Mouse (Mus musculus): ENCODE measurements at regions not wholly inside any gene's neighbourhood (a gene's known extent, or its start where the extent isn't known, plus 50 kb on each side); places are given as distances from the start of the nearest gene placed in this dataset.

DNA sequence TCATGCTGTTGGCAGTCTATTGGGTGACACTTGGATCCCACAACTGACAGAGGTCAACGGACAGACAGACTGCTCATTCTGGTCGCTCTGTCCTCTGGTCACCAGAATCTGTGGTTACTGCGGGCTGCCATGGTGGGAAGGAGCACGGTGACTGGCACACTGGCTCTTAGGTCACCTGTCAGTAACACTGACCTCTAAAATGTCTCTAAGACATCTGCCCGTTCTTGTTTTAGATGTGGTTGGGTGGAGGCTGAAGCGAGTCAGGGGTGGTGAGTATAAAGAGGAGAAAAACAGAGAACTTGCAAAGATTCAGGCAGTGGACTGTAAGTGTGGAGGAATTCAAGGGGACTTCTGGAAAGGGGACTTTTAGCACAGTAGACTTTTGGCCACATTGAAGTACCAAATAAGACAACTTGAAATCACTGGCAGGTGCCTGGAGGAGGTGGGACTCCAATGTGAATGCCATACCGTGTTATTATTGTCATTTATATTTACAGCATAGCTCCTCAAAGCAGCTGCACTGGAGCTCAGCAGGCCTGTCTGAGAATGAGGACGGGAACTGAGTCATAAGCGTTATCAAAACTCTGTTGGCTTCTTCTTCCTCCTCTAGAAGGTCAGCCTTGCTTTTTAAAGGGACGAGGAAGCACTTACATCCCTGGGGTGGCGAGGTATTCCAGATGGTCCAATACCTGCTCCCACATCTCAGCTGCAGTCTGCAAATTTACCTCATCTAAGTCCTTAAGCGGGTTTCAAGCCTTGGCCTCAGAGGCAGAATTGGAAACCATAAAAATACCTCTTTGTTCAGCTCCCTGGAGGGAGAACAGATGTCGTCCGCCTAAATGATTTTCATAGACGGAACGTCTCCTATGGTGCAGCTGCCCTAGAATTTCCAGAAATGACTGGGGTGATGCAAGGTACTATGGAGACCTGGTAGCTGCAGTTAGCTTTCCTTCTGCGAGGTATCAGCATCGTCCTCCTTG lies 351.3 kb downstream of the Nuak1 start:
- no peak for DNase-seq (ENCODE audit: low read depth, low spot score)

DNA sequence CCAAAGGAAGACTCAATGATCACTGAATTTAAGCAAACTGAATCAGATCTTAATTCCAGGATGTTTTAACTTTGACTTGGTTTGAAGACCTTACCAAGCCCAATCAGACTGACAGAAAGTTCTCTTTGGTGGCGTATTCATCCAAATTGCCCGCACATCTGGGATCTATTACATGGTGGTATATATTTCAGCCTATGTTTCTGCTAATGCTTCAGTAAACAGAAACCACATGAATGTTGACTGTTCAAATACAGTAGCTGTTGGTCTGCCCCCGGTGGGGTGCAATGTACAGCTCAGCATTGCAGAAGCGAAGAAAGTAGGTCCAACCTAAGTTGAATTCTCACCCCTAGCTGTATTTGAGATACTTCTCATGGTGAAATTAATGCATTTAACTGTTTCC lies 346.5 kb downstream of the Nuak1 start:
- no peak for DNase-seq (ENCODE audit: low read depth, low spot score)

DNA sequence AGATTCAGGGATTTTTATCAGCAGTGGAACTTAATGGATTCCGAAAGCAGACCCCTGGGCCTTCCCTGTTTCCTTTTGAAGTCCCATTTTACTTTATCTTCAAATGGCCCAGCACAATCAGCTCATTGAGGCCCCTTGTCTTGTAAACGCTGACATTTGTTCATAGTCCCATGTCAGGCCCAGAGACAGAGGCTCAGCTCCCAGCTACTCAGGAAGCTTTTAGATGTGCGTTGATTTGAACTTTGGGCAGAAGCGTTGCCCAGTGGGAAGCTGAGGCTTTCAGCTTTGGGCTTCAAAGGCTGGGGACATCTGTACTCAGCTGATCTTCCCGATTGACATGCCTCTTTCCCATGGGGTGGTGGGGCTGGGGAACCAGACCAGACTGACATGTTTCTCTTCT lies 343.2 kb downstream of the Nuak1 start:
- DNase-seq (ENCODE audit: low read depth, low spot score), result no peak

DNA sequence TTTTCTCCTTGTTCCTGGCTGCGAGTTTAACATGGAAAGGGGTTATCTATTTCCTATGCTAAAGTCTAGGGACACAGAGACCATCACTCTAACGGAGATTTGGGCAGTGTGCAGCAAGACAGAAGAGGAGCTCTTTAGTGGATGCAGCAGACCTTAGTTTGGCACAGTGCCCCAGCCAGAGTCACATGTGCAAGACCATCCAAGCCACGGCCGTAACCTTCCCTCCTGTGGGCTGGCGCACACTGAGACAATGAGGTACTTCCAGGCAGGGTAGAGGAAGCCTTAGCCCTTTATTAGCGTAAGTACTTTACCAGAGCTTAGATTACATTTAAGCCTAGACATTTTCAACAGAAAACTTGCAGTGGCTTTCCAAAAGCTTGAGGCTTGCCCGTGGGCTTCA lies 336.4 kb downstream of the Nuak1 start:
- DNase-seq (ENCODE audit: low read depth, low spot score), result no peak

DNA sequence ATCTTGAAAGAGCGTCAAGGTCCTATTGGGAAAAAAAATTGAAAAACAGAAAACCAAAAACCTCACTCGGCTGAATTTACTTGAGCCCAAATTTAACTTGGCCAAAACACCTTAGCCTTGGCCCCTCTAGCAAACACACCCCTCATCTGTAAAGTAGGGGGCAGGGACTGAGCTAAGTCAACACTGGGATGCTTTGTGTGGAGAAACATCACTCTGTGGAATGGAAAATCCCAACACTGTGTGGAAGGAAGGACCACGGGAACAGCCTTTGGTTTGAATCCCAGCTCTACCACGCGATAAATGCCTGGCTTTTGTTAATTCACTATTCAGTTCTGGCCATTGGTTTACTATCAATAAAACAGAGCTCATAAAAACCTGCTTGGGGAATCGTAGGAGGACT lies 335.8 kb downstream of the Nuak1 start:
- DNase-seq (ENCODE audit: low read depth, low spot score), result no peak

DNA sequence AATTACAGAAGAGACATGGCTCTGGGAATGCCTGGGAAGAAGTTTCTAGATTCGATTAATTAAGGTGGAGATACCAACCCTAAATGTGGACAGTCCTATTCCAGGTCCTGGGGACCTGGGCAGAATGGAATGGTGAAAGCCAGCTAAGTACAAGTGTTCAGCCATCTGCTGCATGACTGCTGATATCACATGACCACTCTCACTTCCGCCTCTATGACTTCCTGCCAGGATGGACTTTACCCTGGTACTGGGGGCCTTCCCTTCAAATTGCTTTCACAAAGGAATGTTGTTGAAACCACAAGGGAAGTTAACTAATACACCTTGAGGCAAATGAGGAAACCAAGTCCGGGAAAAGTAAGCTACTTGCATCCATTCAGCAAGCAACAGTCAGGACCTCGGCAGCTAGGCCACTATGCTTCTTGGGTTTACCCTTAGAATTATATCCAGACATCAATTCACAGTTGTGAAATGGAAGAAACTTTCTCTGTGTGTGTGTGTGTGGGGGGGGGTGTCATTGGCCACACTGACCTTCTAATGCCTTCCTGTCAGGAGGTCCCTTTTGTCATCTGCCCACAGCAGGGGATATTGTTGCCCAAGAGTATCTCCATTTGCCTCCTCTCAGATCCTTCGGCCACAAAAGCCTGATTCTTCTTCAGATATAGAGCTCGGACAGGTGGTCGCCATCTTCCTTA lies 330.6 kb downstream of the Nuak1 start:
- DNase-seq (ENCODE audit: low read depth, low spot score), result no peak

DNA sequence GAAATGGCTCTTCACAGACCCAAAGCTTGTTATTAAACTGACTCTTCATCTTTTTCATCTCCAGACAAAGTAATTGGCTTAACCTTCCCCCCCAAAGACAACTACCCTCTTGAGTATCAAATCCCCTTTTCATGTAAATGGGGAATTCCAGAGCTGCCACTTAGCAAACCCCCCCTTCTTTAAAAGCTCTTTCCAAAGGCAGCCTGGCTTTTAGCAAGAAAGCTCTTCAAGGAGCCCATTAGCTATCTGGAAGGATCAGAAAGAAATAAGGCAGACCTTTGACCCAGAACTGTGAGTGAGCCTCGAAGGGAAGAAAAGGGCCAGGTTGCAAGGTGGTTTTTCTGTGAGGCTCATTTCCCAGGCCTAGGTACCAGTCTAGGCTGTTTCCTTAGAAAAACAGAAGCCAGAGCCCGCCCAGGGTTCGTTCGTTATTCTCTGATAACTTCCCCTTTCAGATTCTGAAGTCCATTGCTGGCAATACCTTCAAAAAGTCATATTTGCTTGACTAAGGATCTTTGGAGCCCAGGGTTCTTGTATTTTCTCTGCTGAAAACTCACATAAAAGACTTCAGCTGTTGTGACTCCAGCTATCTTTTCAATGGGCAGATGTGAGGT lies 329.9 kb downstream of the Nuak1 start:
- no peak for DNase-seq (ENCODE audit: low read depth, low spot score)

DNA sequence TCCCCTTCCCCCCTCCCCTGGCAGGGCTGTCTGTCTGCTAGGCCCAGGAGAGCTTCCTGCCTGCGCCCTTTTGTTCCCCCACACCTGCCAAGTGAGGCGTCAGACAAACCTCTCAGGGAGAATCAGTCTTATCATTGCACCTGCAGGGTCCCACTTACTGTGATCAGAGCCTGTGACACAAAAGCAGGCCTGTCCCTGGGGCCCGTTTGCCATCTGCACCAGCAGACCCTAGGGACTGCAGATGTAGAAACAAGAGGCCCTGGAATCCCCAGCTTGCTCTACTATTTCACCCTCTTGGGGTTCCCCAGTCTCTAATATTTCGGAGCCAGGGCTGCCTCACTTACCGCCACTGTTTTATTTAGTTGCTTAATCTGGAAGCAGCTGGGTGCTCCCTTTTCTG lies 328.9 kb downstream of the Nuak1 start:
- DNase-seq (ENCODE audit: low read depth, low spot score), result no peak

DNA sequence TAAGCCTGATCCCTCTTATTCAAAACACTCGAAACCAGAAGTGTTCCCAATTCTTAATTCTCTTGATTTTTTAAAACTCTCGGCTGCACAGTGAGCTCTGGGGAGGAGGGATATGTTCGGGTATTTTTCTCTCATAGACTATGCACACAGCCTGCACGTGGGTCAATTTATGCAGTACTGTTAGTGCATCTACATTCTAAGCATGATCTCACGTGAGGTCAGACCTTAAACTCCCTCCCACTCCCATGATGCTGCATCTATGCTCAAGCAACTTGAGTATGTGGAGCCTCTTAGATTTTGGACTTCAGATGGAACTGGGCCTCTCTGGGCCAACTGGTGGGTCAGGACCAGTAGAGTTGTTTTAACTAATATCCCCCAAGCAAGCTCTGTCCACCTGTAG lies 328.5 kb downstream of the Nuak1 start:
- no peak for DNase-seq (ENCODE audit: low read depth, low spot score)

DNA sequence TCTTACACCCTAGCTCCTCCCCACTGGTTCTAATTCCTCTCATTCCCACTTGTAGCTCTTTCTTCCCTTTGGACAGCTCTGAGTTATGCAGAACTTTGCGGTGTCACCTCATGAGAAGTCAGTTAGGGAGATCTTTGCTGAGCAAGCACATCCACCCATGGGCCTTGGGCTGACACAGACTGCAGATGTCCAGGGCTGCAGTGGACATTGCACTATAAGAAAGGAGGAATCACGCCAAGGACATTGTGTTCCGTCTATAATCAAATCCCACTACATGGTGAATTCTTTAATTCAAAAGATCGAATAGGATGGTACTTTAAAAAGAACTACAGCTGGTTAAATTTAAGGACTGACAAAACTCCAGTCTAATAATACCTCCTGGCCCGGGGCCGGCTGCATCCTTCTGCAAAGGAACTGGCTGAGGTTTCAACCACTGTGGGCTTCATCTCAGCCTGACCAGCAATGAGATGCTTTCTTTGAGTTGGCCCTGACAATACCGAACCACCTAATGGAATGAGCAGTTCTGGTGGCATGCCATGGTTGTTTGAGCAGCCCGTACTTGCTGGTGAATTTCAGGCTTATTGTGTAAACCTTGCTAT lies 320.3 kb downstream of the Nuak1 start:
- DNase-seq (ENCODE audit: low read depth, low spot score), result no peak

DNA sequence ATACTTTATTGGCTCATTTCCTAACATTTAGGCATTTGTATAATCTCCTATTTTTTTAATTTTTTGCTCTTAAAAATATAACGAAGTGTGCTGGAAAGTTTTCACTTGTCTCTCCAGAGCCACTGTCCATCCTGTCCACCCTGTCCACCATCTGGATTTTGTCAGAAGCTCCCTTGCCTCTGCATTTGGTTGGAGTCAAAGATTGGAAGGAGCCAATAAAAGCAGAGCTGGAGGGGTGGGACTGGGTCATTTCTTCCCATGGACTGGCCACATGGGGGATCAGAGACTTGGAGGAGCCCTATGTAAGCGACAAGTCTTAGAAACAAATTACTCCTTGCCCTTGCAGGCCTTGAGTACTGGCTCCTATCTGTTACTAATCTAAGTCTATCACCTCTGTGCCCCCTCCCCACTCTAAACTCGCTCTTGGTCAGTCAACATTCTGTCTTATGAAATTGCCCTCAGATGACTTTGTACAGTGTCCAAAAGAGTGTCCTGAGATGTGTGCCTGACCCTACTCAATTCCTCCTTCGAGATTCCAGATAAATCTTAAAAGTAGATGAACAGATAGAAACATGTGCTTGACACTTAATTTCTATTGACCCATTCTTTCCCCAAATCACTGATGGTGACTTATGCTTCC lies 303.3 kb downstream of the Nuak1 start:
- no peak for DNase-seq (ENCODE audit: low read depth, low spot score)

DNA sequence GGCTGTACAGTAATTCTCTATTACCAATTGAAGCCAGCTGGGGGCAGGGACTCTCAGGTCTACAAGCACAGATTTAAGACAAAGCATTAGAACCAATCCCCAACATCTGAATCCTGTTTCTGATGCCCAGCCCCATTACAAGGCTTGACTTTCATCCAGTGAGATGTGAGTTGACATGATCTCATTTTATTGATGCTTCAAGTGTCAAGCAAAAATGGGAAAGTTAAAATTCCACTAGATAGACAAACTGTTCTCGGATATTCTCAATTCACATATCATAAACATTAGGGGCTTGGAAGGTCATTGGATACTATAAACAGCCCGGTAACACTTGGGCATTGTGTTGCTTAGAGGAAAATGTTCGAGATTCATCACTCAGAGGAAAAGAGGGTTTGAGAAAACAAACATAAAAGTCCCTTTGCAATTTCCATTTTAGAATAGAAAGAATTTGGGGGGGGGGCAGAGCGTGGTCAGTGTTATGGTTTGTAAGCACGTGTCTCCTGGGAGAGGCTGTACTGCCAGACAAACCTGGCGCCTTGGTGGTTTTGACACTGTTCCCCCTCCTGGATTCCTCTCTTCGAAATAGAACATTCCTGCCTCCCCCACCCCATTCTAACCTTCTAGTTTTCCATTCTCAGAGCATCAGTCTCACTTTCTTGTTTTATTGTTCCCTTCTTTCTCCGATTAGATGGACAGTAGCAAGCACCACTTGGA lies 297.5 kb downstream of the Nuak1 start:
- DNase-seq (ENCODE audit: low read depth, low spot score), result no peak

DNA sequence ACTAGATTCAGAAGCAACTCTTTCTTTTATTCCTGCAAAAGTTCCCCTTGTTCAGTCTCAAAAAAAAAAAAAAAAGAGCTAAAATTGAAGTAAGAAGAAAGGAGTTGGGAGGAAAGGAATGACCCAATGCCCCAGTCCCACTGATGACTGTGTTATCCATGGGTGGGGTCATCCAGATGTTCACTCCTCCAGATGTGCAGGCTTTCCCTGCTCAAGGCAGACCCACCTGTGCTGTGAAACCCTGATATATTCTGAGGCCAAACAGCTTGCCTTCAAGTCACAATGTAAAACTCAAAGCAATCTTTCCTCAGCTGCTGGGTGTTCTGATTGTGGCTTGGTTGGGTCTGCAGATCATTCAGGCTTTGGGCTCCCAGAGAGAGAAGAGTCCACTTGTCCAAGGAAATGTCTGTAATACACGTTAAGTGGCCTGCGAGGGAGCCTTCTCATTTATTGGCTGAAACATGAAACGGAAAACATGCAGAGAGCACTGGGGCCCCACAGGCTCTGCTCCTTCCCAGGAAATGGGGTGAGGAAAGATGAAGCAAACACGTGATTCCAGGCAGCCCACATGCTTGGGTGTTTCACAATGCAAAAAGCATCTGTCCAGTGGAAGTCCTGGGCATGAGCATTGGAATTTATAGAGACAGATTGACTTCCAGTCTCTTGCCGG lies 296.6 kb downstream of the Nuak1 start:
- no peak for DNase-seq (ENCODE audit: low read depth, low spot score)

DNA sequence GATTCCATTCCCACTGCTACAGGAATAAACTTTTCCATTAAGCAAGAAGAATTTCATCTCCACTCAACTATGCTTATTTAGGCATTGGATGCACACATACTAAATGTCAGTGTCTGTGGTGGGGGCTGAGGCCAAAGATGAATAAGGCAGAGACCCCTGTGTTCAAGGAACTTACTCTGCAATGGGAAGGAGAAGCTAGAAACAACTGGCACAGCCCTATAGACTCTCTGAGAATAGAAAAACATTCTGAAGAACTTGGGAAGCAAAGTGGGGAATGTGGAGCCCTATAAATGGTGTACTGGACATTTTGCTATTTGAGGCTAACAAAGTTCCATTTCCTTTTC lies 296.1 kb downstream of the Nuak1 start:
- no peak for DNase-seq (ENCODE audit: low read depth, low spot score)

DNA sequence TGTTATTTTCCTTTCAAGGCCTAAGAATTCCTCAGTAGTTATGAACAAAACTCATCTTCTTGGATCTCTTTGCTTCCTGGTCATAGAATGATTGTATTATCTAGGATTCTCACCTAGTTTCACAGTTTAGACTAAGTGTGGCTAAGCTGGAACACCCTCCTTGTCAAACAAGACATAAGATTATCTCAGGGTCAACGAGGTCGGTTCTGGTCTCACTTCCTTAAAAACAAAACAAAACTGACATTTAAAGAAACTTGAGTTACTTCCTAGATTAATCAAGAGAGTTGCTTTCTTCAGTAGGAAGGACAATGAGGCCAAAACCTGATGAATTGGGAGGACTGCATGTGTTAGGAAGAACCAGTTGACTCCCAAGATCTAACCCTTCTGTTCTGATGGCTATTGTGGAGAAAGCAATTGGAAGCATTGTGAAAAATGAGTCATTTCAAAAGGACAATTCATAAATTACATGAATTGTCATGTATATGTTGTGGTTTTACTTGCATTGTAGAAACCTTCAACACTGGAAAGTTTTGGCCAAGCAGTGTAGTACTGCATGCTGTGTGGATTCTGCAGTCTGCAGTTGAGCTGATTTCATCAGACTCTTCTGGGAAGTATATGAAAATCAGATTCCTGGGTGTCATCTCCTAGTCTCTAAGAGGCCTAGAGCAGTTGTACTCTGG lies 293.0 kb downstream of the Nuak1 start:
- DNase-seq (ENCODE audit: low read depth, low spot score), result no peak

DNA sequence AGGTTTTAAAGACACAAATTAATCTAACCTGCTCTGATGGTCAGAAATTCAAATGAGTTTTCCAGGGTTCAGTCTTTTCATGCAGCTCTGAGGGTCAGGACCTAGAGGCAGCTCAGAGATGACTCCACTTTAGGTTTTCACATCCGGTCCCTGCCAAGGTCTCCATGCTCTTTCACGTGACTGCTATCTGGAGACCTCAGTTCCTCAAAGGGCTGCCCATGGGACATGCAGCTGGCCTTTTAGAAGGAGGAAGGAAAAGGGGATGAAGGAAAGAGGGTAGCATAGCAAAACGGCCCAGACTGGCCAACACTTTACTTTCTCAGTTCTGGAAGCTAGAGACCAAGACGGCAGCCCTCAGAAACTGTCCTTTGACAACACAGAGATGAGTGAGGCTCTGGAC lies 276.6 kb downstream of the Nuak1 start:
- no peak for DNase-seq (ENCODE audit: low read depth, low spot score)

DNA sequence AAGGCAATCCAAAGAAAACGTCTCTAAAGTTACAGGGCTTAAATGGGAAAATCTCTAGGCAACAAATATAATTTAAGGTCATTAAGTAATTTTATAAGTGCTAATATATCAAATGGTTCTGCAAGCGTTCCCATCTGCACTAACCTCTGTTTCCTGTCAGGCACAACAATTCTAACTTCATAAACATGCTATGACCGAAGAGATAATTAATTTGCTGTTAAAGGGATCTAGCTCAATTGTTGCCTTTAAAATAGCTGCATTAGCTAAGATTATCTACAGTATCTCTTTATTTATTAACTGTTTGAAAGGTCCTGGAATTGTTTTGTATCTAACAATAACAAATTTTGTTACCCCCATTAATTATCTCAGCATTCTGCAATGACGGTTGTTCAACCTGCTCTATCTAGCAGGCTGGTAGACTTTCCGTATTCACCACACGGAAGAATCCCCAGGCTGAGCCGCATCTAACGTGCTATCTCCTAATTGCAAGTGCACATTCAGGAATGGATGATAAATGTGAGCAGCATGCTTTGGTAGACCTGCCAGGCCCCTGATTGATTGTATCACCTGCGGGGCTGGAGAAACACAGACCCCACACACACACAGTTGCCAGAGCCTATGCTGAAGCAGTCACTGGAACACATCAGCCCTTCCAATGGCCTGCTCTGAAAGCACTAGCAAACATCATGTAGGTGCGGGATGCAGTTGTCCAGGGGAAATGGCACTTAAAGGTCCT lies 274.4 kb downstream of the Nuak1 start:
- no peak for DNase-seq (ENCODE audit: low read depth, low spot score)

DNA sequence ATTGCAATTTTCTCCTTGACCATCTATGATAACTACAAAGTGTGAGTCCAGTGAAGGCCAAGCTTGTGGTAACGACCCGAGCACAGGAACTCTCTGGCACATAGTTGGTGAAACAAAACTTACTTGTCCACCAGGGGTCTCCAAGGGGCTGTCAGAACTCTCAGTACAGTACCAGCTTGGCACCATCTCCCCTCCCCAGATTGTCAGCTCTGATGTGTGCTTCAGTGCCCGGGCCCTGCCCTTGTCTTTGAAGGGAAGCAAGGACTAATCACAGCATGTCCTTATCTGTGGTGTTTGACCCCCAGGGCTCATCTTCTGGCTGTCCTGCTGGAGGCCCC lies 273.9 kb downstream of the Nuak1 start:
- no peak for DNase-seq (ENCODE audit: low read depth, low spot score)

DNA sequence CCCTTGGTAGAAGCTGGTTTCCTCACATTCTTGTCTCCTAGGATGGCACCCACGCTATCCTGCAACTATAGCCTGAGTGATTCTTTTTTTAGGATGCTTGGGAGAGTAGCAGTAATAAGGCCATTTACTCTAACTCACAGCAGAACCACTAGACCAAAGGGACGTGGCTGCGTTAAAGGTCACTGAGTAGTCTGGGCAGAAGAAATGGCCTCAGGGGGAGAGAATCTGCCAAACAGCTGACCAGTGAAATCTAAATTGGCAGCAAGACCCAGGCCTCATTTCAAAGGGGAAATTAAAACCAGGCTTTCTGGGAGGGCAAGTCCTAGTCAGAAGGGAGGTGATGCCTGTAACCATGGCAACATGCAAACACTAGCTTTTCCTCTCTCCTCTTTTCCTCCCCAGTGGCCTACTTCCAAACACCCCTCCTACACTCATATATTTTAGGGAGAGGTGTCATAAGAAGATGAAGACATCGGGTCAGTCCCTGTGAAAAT lies 267.5 kb downstream of the Nuak1 start:
- peak; percentile 15 for DNase-seq (ENCODE audit: low read depth, low spot score)

Data from retina, adult 2 months (tissue).